Mouse (Mus musculus) thymus, adult 2 months (tissue): ENCODE data around the gene Col6a1.

Experiments used
- CTCF ChIP-seq: fragments of 200-500 bp; IDR thresholded peaks from 2 replicates; pipeline ENCODE4 v1.5.1; 2012; ENCODE audit warnings: mild to moderate bottlenecking, control low read depth, low read length, moderate library complexity, borderline replicate concordance; ENCODE audit not compliant: control insufficient read depth, poor library complexity, insufficient read depth; ENCODE audit errors: extremely low read depth
- POLR2A ChIP-seq: fragments of 200-500 bp; IDR thresholded peaks from 2 replicates; pipeline ENCODE4 v1.6.1; 2012; ENCODE audit warnings: mild to moderate bottlenecking, low read length, control low read depth, moderate library complexity; ENCODE audit not compliant: control insufficient read depth, poor library complexity, insufficient read depth; ENCODE audit errors: extremely low read depth

DNA sequence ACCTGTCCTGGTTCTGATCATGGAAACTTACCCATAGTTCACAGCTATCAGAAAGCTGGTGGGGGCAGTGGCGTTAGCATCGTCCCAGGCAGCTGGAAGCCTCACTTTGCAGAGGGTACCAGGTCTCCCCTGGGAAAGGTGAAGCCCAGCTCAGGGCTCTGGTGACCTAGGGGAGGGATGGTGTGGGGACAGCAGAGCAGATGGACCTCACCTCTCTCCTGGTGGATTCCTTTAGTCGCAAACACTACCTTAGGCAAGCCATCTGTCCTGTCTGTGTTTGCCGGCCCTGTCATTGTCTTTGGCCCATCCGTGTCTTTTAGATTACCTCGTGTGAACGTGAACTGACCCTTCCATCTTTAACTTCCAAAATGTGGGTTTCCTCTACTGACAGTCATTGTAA, 42.5 kb downstream of the Col6a1 start:
- no peak for TF ChIP-seq POLR2A
- TF ChIP-seq CTCF: no peak
